Mouse (Mus musculus) bone marrow, adult 2 months (tissue): ENCODE measurements around the gene Pou3f3. TPM values are rescaled to one million over a fixed set of nuclear protein-coding genes. Genes with fewer than 3 reads are reported as not detected.

ENCODE experiments used
- H3K27ac ChIP-seq: fragments of 200-500 bp; 2 replicates; pipeline ENCODE4 v1.5.1; 2012; ENCODE audit warnings: low read depth, mild to moderate bottlenecking, control low read depth, inconsistent platforms, low read length; ENCODE audit not compliant: control insufficient read depth, poor library complexity, insufficient read depth
- H3K4me1 ChIP-seq: fragments of 200-500 bp; 2 replicates; pipeline ENCODE4 v1.6.1; 2011; ENCODE audit warnings: low read length; ENCODE audit not compliant: control insufficient read depth, insufficient read depth
- H3K4me3 ChIP-seq: fragments of 200-500 bp; replicated peaks from 2 replicates; pipeline ENCODE3; 2011; ENCODE audit warnings: mild to moderate bottlenecking, low read depth, low read length, control low read depth; ENCODE audit not compliant: control insufficient read depth
- CTCF ChIP-seq: fragments of 200-500 bp; IDR thresholded peaks from 2 replicates; pipeline ENCODE4 v1.5.1; 2011; ENCODE audit warnings: low read length, control low read depth; ENCODE audit not compliant: control insufficient read depth, insufficient read depth
- POLR2A ChIP-seq: fragments of 200-500 bp; IDR thresholded peaks from 2 replicates; pipeline ENCODE4 v1.6.1; 2011; ENCODE audit warnings: low read depth, mild to moderate bottlenecking, control low read depth, low read length, borderline replicate concordance; ENCODE audit not compliant: control insufficient read depth
- WGBS: fragments of 180-500 bp; shearing (Covaris S2); methylation state at CpG from one replicate; pipeline ENCODE4 v1.1.7; 2018; 5-methylcytosine and 5-hydroxymethylcytosine counted together
- polyA plus RNA-seq: library from polyadenylated mRNA; stranded (reverse); fragments of >200 nt; gene quantifications from 2 replicates; pipeline ENCODE4 v1.2.4, GENCODE M21; 2011; ENCODE audit warnings: low replicate concordance; ENCODE audit not compliant: missing spikeins, insufficient read depth, insufficient read length

Gene Pou3f3
- polyA plus RNA-seq, 1 experiment = 0.80 TPM

DNA sequence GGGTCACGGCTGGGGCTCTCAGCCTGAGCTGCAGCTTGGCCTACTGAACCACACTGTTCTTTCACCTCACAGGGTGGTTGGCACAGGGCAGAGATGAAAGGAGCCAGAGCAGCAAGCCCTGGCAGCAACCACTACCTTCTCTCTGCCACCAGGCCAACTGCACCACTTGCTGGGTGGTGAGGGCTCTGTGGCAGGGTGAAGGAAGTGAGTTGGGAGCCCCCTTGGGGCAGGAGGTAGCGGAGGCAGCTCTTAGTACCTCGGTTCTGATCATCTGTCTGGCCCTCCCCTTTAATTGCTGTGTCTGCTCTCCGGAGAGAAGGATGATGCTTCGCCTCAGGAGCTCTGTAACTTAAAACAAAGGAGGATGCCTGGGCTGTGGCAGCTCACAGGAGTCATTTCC, 23.0 kb downstream of the Pou3f3 start:
- WGBS = 26% methylated on average over 5 of the region's 5 CpGs
- no peak for TF ChIP-seq CTCF
- TF ChIP-seq POLR2A = no peak
- no peak overlapping the region for H3K27ac ChIP-seq
- no peaks in the 10 kb centered on the region for H3K4me1 ChIP-seq
- H3K4me3 ChIP-seq = no peak overlapping the region

- TF ChIP-seq POLR2A = no peak
- no peak for TF ChIP-seq CTCF
- no peak overlapping the region for H3K4me3 ChIP-seq
- WGBS = 61% methylated on average over 5 of the region's 5 CpGs
Observed at GRCm38 (mm10) chr1:42721353-42721752, 25.8 kb downstream of the Pou3f3 start.

DNA sequence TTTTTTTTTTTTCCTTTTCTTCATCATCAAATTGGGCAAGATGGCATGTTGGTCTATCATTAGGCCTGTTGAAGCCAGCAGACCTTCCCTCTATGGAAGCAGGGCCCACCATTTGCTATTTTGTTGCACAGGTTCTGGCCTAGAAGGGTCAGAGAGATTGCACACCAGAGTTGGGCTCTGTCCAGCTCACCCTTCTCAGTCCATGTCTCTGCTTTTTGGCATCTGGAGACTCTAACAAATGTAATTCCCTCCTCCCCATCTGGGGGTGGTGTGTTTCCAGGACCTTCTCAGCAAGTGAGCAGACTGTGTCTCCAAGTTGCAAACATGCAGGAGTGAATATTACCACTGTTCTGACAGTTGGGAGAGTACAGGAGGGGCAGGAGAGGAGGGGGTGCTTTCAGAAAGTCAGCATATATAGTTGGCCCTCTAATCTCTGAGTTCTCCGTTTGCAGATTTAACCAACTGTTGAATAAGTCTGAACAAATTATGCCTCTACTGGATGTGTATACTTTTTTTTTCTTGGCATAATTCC, 28.3 kb downstream of the Pou3f3 start:
- Histone ChIP-seq H3K4me1 (no peaks in the 10 kb centered on the region), H3K27ac (no peak overlapping the region), H3K4me3 (no peak overlapping the region)
- TF ChIP-seq POLR2A (no peak), CTCF (no peak)
- WGBS = 69% methylated on average over 1 of the region's 1 CpGs

More at GRCm38 (mm10) chr1:42721353-42721752, 25.8 kb downstream of the Pou3f3 start:
- H3K27ac ChIP-seq = no peak overlapping the region
- no peaks in the 10 kb centered on the region for H3K4me1 ChIP-seq

- Histone ChIP-seq H3K4me3 (no peak overlapping the region), H3K27ac (no peak overlapping the region), H3K4me1 (no peaks in the 10 kb centered on the region)
- TF ChIP-seq CTCF = no peak
- no peak for TF ChIP-seq POLR2A
- 81% methylated on average over 2 of the region's 2 CpGs for WGBS
Observed at GRCm38 (mm10) chr1:42724881-42725280, 29.3 kb downstream of the Pou3f3 start.

DNA sequence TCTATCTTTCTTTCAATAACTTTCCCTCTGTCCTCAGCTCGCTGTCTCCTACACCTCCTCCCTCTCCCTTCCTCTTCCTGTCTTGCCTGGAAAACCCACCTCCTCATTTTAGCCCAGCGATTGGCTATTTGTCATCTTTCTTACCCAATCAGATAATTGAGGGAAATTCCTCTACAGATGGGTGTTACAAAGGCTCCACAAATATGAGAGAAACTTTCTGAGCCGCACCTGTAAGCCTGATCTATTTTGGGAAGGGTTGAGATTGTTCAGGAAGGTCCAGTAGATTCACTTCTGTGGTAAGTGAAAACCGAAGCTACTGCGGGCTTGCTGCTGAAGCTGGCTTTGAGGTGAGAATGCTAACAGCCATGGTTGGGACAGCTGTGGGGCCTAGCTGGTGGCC, 31.6 kb downstream of the Pou3f3 start:
- Histone ChIP-seq H3K4me3 (no peak overlapping the region), H3K4me1 (no peaks in the 10 kb centered on the region), H3K27ac (no peak overlapping the region)
- 75% methylated on average over 5 of the region's 5 CpGs for WGBS
- TF ChIP-seq CTCF (no peak), POLR2A (no peak)

GRCm38 (mm10) chr1:42727676-42728075, 32.1 kb downstream of the Pou3f3 start:
- TF ChIP-seq CTCF (no peak), POLR2A (no peak)
- WGBS = 74% methylated on average over 7 of the region's 7 CpGs
- H3K27ac ChIP-seq = no peak overlapping the region
- no peaks in the 10 kb centered on the region for H3K4me1 ChIP-seq
- no peak overlapping the region for H3K4me3 ChIP-seq

GRCm38 (mm10) chr1:42741383-42742241, 46.0 kb downstream of the Pou3f3 start:
- Histone ChIP-seq H3K4me1 (no peaks in the 10 kb centered on the region; the same call in 1 of the 2 replicates), H3K27ac (no peak overlapping the region), H3K4me3 (no peak overlapping the region)
- 80% methylated on average over 16 of the region's 16 CpGs for WGBS
- no peak for TF ChIP-seq POLR2A
- TF ChIP-seq CTCF = no peak

DNA sequence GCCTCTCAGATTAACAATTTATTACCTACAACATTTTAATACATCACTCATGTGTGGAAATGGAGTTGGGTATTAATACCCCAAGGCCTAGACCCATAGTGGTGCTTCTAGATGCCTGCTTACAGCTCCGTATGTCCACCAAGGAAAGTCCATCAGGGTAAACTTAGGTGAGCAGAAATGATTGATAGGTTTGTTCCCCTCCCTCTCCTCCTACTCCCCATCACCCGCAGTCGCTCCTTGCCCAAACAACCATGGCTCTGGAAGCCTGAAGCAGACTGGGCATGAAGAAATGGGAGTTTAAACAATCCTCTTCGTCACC, 46.6 kb downstream of the Pou3f3 start:
- H3K4me3 ChIP-seq = no peak overlapping the region
- H3K27ac ChIP-seq = no peak overlapping the region
- no peaks in the 10 kb centered on the region; the same call in 1 of the 2 replicates for H3K4me1 ChIP-seq
- 76% methylated on average over 4 of the region's 4 CpGs for WGBS
- TF ChIP-seq POLR2A (no peak), CTCF (no peak)
